Mouse (Mus musculus): ENCODE measurements at regions not wholly inside any gene's neighbourhood (a gene's known extent, or its start where the extent isn't known, plus 50 kb on each side); places are given as distances from the start of the nearest gene placed in this dataset.

- no peak for ATAC-seq (ENCODE audit: extremely low read depth, insufficient number of reproducible peaks, low FRiP score, poor library complexity, severe bottlenecking)
Measured at GRCm38 (mm10) chr11:112545231-112546010, 236.6 kb upstream of the Sox9 start.

GRCm38 (mm10) chr11:112546162-112546561, 235.9 kb upstream of the Sox9 start:
- no peak for ATAC-seq (ENCODE audit: extremely low read depth, insufficient number of reproducible peaks, low FRiP score, poor library complexity, severe bottlenecking)

GRCm38 (mm10) chr11:112552838-112553237, 229.2 kb upstream of the Sox9 start:
- ATAC-seq (ENCODE audit: extremely low read depth, insufficient number of reproducible peaks, low FRiP score, poor library complexity, severe bottlenecking) = no peak

GRCm38 (mm10) chr11:112563027-112563426, 219.0 kb upstream of the Sox9 start:
- no peak for ATAC-seq (ENCODE audit: extremely low read depth, insufficient number of reproducible peaks, low FRiP score, poor library complexity, severe bottlenecking)

GRCm38 (mm10) chr11:112564706-112565215, 217.3 kb upstream of the Sox9 start:
- no peak for ATAC-seq (ENCODE audit: extremely low read depth, insufficient number of reproducible peaks, low FRiP score, poor library complexity, severe bottlenecking)

- ATAC-seq (ENCODE audit: extremely low read depth, insufficient number of reproducible peaks, low FRiP score, poor library complexity, severe bottlenecking) = no peak
Measured at GRCm38 (mm10) chr11:112566071-112566470, 216.0 kb upstream of the Sox9 start.

- no peak for ATAC-seq (ENCODE audit: extremely low read depth, insufficient number of reproducible peaks, low FRiP score, poor library complexity, severe bottlenecking)
Measured at GRCm38 (mm10) chr11:112587386-112587785, 194.6 kb upstream of the Sox9 start.

- no peak for ATAC-seq (ENCODE audit: extremely low read depth, insufficient number of reproducible peaks, low FRiP score, poor library complexity, severe bottlenecking)
Measured at GRCm38 (mm10) chr11:112588088-112588487, 193.9 kb upstream of the Sox9 start.

GRCm38 (mm10) chr11:112590214-112590613, 191.8 kb upstream of the Sox9 start:
- ATAC-seq (ENCODE audit: extremely low read depth, insufficient number of reproducible peaks, low FRiP score, poor library complexity, severe bottlenecking) = no peak

- ATAC-seq (ENCODE audit: extremely low read depth, insufficient number of reproducible peaks, low FRiP score, poor library complexity, severe bottlenecking) = no peak
Measured at GRCm38 (mm10) chr11:112592411-112593020, 189.5 kb upstream of the Sox9 start.

- no peak for ATAC-seq (ENCODE audit: extremely low read depth, insufficient number of reproducible peaks, low FRiP score, poor library complexity, severe bottlenecking)
Measured at GRCm38 (mm10) chr11:112593821-112594220, 188.2 kb upstream of the Sox9 start.

- ATAC-seq (ENCODE audit: extremely low read depth, insufficient number of reproducible peaks, low FRiP score, poor library complexity, severe bottlenecking) = no peak
Measured at GRCm38 (mm10) chr11:112607359-112607758, 174.7 kb upstream of the Sox9 start.

- ATAC-seq (ENCODE audit: extremely low read depth, insufficient number of reproducible peaks, low FRiP score, poor library complexity, severe bottlenecking) = no peak
Measured at GRCm38 (mm10) chr11:112609277-112609676, 172.7 kb upstream of the Sox9 start.

GRCm38 (mm10) chr11:112611073-112611472, 171.0 kb upstream of the Sox9 start:
- no peak for ATAC-seq (ENCODE audit: extremely low read depth, insufficient number of reproducible peaks, low FRiP score, poor library complexity, severe bottlenecking)

- ATAC-seq (ENCODE audit: extremely low read depth, insufficient number of reproducible peaks, low FRiP score, poor library complexity, severe bottlenecking) = no peak
Measured at GRCm38 (mm10) chr11:112615629-112616028, 166.4 kb upstream of the Sox9 start.

- ATAC-seq (ENCODE audit: extremely low read depth, insufficient number of reproducible peaks, low FRiP score, poor library complexity, severe bottlenecking) = no peak
Measured at GRCm38 (mm10) chr11:112616942-112617341, 165.1 kb upstream of the Sox9 start.

GRCm38 (mm10) chr11:112620916-112621315, 161.1 kb upstream of the Sox9 start:
- no peak for ATAC-seq (ENCODE audit: extremely low read depth, insufficient number of reproducible peaks, low FRiP score, poor library complexity, severe bottlenecking)

- ATAC-seq (ENCODE audit: extremely low read depth, insufficient number of reproducible peaks, low FRiP score, poor library complexity, severe bottlenecking) = no peak
Measured at GRCm38 (mm10) chr11:112621385-112622120, 160.5 kb upstream of the Sox9 start.

- ATAC-seq (ENCODE audit: extremely low read depth, insufficient number of reproducible peaks, low FRiP score, poor library complexity, severe bottlenecking) = no peak
Measured at GRCm38 (mm10) chr11:112649298-112649697, 132.7 kb upstream of the Sox9 start.

Data from neutrophil, adult 5-6 weeks (primary cell).